Mouse (Mus musculus) cerebellum, adult 2 months (tissue): ENCODE results near the gene Mpzl2.

Experiments used
- CTCF ChIP-seq: fragments of 200-500 bp; IDR thresholded peaks from 2 replicates; pipeline ENCODE4 v1.5.1; 2011; ENCODE audit warnings: low read depth, mild to moderate bottlenecking, control low read depth, low read length, moderate library complexity, borderline replicate concordance; ENCODE audit not compliant: insufficient read depth
- POLR2A ChIP-seq: fragments of 200-500 bp; IDR thresholded peaks from 2 replicates; pipeline ENCODE4 v1.6.1; 2011; ENCODE audit warnings: low read length, control low read depth, borderline replicate concordance; ENCODE audit not compliant: insufficient read depth

DNA sequence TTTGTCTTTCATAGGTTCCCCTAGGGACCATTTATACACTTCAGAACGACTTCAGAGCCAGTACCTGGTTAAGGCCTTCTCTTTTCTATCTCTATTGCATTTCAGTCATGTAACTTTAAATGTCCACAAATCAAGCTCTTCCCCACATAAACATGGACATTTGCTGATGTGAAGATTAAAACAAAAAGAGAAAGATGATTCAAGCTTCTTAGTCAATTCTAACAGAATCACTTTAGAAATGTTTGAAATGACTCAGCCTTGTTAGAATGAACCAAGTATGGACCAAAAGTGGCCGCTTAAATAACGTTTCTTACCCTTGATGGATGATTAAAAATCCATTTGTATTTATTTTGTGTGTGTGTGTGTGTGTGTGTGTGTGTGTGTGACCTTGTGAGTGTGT is 16.0 kb upstream of the Mpzl2 start:
- no peak for TF ChIP-seq CTCF
- no peak for TF ChIP-seq POLR2A
